Mouse (Mus musculus) megakaryocyte progenitor cell, adult 5-6 weeks (primary cell): ENCODE results near the gene Vmn1r208. TPM values are rescaled to one million over a fixed set of nuclear protein-coding genes. Genes with fewer than 3 reads are reported as not detected.
"Not testable (repeated sequence)": the region's sequence is repeated elsewhere in the genome, so short reads cannot be mapped to it uniquely, and the experiment has no call there.

ENCODE experiments used
- ATAC-seq: replicated peaks from 2 replicates; pipeline ENCODE4 v1.8.0; 2016; ENCODE audit warnings: mild to moderate bottlenecking, moderate TSS enrichment, inconsistent platforms; ENCODE audit not compliant: poor library complexity
- total RNA-seq, 2 experiments: library from RNA; stranded (forward) in 1 of 2; stranded (reverse) in 1 of 2; fragments of 157-497, 149-512 nt in 1 of 2; fragments of 200-1000 nt in 1 of 2; gene quantifications; 2 replicates each; pipeline versions ENCODE4 v1.2.3 to v1.2.4; 2015 to 2017

The Vmn1r208 gene
- total RNA-seq (2015), result not detected in 2 replicates
- not detected in 2 replicates for total RNA-seq (2017)

- ATAC-seq, result not testable (repeated sequence)
These were observed at the start of gene Vmn1r208 for GRCm38 (mm10) chr13:22777300-22777699. Vmn1r208 (minus strand) TSS chr13:22777400.

GRCm38 (mm10) chr13:22821601-22822000, 44.4 kb upstream of the Vmn1r208 start:
- not testable (repeated sequence) for ATAC-seq

- ATAC-seq, result not testable (repeated sequence)
These were observed 32.4 kb upstream of the Vmn1r208 start, which contains the start of gene Vmn1r209 for GRCm38 (mm10) chr13:22809582-22809981. Vmn1r209 (minus strand) TSS chr13:22809682.

GRCm38 (mm10) chr13:22788096-22788495, 10.9 kb upstream of the Vmn1r208 start:
- not testable (repeated sequence) for ATAC-seq

- not testable (repeated sequence) for ATAC-seq
These were observed 7.0 kb upstream of the Vmn1r208 start for GRCm38 (mm10) chr13:22784159-22784558.

- not testable (repeated sequence) for ATAC-seq
These were observed 5.6 kb downstream of the Vmn1r208 start for GRCm38 (mm10) chr13:22771592-22771991.

- no peak for ATAC-seq
These were observed 29.7 kb downstream of the Vmn1r208 start for GRCm38 (mm10) chr13:22747524-22747923.

GRCm38 (mm10) chr13:22729529-22729928, 47.7 kb downstream of the Vmn1r208 start, which contains the start of gene Vmn1r207-ps:
Vmn1r207-ps (minus strand) TSS chr13:22729629.
- ATAC-seq, result not testable (repeated sequence)

Other genes starting within 250 kb of the Vmn1r208 start
- not detected in 2 replicates for gene Vmn1r204, start 224.2 kb downstream of the Vmn1r208 start, total RNA-seq (2015)
- not detected in 2 replicates for gene Vmn1r204, start 224.2 kb downstream of the Vmn1r208 start, total RNA-seq (2017)
- gene Vmn1r205, start 184.4 kb downstream of the Vmn1r208 start, total RNA-seq (2015), result not detected in 2 replicates
- gene Vmn1r205, start 184.4 kb downstream of the Vmn1r208 start, total RNA-seq (2017), result not detected in 2 replicates
- gene Vmn1r206, start 153.1 kb downstream of the Vmn1r208 start, total RNA-seq (2015), result not detected in 2 replicates
- not detected in 2 replicates for gene Vmn1r206, start 153.1 kb downstream of the Vmn1r208 start, total RNA-seq (2017)
- gene Vmn1r207-ps, start 47.8 kb downstream of the Vmn1r208 start, total RNA-seq (2015), result not detected in 2 replicates
- gene Vmn1r207-ps, start 47.8 kb downstream of the Vmn1r208 start, total RNA-seq (2017), result not detected in 2 replicates
- gene Vmn1r209, start 32.3 kb upstream of the Vmn1r208 start, total RNA-seq (2015), result not detected in 2 replicates
- gene Vmn1r209, start 32.3 kb upstream of the Vmn1r208 start, total RNA-seq (2017), result not detected in 2 replicates
- not detected in 2 replicates for gene Vmn1r210, start 53.9 kb upstream of the Vmn1r208 start, total RNA-seq (2015)
- gene Vmn1r210, start 53.9 kb upstream of the Vmn1r208 start, total RNA-seq (2017), result not detected in 2 replicates
- gene Vmn1r211, start 80.2 kb upstream of the Vmn1r208 start, total RNA-seq (2015), result not detected in 2 replicates
- not detected in 2 replicates for gene Vmn1r211, start 80.2 kb upstream of the Vmn1r208 start, total RNA-seq (2017)
- gene Vmn1r212, start 106.8 kb upstream of the Vmn1r208 start, total RNA-seq (2015), result not detected in 2 replicates
- gene Vmn1r212, start 106.8 kb upstream of the Vmn1r208 start, total RNA-seq (2017), result not detected in 2 replicates
- gene Vmn1r213, start 230.3 kb upstream of the Vmn1r208 start, total RNA-seq (2015), result not detected in 2 replicates
- not detected in 2 replicates for gene Vmn1r213, start 230.3 kb upstream of the Vmn1r208 start, total RNA-seq (2017)